Mouse (Mus musculus) mesoderm, embryonic 11.5 days (tissue): ENCODE measurements around the gene Pctp.

Source experiments
- DNase-seq: peaks from one replicate; pipeline ENCODE4 v3.0.0-alpha.2; 2012; ENCODE audit warnings: low read depth, low spot score

Pctp gene

DNA sequence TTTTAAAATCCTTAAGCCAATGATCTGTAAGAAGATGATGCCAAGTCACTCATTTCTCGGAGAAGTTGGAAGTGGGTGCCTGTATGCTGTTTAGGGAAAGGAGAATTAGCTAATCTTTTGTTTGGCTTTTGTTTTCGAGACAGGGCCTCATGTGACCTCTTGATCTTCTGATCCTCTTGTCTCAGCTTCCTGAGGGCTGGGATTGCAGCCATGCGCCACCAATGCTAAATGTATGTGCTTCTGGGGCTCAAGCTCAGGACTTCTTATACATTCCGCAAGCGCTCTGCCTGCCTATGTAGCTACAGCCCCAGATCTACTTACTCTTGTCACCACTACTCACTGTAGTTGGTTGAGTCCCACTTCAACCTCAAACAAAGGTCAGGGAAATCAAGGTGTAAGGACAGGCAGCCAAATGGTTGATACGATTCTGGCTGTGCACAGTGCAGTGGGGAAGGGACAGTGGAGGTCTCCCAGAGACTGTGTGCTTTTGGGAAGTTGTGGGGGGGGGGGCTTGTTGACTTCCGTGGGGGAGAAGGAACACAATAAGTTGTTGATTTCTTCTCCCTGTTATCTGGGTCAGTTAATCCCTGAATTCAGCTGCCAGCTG lies 24.8 kb downstream of the Pctp start:
- no peak for DNase-seq

DNA sequence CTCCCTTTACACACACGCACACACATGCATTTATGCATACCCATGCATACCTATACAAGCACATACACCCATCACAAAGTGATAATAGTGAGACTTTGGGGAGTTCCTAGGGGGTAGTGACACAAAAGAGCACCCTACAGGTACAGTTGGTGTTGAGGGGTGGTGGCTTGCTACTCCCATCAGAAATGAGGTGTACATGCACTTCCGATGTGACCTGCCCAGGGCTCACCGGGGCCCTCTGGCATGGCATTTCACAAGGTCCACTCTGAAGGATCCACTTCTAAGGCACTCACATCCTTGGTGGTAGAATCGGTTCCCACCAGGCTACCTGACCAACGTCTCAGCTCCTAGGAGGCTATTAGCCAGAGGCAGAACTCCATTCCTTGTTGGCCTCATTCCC lies 26.3 kb downstream of the Pctp start:
- DNase-seq: no peak

DNA sequence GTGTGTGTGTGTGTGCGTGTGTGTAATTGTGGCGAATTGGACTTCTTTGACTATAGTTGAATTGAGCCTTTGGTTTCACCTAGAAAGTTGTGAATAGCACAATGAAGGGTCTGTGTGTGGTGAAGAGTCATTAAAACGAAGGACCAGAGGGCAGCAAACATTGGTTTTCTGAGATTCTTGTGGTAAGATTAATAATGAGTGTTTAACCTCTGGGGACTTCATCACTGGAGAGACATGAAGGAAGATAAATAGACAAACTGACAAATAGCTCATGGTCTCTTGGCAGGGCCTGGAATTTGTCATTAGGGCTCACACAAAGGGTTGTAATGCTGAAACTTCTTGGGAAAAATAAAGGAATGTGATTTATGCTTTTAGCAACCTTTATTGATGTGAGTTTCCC lies 31.4 kb downstream of the Pctp start:
- DNase-seq: peak; percentile 63

DNA sequence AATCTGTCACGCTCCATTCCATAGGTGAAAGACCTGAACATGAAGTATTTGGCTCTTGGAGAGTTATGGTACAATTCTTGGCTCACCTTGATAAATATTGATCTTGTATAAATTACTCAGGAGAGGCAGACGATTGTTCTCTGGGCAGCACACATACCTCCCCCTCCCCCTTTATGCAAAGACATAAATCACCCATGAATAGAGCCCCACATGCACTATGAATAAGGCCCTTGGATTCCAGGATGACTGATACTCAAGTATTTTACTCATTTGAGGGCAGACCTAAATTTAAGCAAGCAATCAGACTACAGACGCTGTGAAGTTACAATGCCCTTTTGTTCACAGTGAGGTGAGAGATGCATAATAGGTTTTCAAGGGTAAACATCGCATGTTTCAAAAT lies 32.0 kb downstream of the Pctp start:
- DNase-seq: peak; percentile 58

DNA sequence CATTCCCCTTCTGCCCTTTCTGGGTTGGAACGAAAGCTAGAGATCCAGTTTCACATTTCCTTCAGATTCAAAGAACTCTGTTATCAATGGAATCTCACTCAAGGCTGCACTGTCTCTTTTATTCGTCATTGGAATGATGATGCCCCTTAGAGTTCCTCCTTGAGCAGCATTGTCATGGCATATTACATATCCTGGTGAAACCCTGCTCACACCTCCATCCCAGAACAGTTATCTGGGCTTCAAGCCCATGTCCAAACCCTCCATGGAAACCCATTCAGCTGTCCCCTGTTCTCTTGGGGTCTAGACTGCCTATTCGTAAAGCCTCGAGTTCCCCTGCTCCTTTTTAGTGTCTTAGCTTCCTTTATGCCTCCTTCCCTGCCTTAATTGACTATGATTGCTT lies 33.6 kb downstream of the Pctp start:
- DNase-seq: no peak

DNA sequence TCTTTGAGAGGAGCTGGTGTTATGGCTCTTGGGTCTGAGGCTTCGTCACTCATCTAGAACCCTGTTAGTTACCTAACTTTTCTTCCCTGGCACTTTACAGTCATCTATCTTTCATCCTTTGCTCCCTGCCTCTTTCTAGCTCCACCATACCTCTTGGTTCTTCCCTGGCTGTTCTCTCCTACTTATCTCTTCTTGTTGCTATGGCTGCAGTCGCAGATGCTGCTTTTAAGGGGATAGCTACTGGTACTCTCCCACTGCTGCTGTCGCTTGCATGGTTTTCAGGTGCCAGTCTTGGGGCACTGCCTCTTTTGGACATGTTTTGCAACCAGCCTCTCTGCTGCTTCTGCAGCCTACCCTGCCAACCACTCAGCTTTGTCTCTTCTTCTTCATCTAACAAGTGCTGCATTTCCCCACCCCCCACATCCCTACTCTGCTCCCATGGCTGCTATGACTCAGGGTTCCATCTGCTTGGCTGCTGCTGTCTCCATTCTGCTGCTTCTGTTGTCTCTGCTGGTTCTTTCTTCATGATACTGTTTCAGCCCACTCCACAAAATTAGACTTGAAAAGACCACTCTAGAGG lies 51.9 kb downstream of the Pctp start:
- no peak for DNase-seq

DNA sequence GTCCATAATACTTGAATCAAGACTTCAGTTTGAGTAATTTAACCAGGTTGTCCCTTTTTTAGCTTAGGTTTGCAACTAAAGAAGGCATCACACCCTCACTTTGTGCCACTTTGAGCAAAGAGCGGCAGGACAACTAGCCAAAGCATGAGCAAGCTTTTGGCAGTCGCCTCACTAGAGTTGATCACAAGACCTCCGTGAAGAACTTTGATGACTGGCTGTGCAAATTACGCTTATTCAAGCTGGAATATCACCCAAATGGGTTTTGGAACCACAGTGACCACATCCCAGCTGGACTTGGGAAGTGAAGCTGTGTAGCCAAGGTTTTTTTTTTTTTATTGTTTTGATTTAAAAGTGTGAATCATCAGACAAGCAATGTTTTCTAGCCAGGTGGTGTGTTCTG lies 54.9 kb downstream of the Pctp start:
- DNase-seq: no peak

DNA sequence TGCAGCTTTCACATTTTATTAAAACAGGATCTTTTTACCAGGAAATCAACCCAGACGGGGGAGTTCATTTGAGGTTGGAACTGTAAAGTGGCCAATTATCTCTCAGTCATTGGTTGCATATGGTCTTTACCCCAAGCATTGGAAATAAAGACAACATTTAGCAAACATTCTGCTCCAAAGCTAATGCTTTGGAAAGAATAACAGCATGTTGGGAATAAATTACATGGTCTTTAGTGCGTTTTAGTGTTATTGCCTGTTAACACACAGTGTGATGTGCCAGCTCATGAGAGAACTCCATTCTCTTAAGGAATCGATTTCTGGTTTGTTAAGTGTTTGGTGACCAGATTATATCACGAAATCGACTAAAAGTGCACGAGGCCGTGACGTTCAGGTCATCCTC lies 57.5 kb downstream of the Pctp start:
- DNase-seq: no peak

DNA sequence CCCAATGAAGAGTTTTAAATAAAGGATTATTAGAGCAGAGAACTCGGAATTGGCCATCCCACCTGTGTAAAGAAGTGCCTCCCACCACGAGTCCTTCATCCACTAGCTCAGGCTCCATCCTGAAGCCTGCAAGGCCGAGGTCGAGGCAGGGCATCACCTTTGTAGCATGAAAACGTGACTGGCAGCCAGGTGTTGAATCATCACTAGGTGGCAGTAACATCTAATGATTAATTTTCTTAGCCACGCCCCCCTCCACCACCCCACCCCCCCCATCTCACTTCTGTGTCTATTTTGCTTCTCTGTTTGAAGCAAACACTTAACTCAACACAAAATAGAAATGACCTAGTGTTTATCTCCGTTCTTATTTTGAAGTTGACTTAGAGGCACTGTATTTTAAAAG lies 65.5 kb downstream of the Pctp start:
- DNase-seq: no peak
